Mouse (Mus musculus): ENCODE measurements around the gene Sertad1.

GRCm38 (mm10) chr7:27522967-27523366 is 36.3 kb downstream of the Sertad1 start, which contains the start of gene Hipk4:
- no peak for TF ChIP-seq CTCF (IDR thresholded peaks at IDR 0.05; ENCODE audit: low read depth, low read length)
- TF ChIP-seq POLR2AphosphoS5 (IDR thresholded peaks at IDR 0.05; ENCODE audit: insufficient replicate concordance, low read depth, low read length) = no peak
- no peak for TF ChIP-seq GATA2 (IDR thresholded peaks at IDR 0.05; ENCODE audit: borderline replicate concordance, low read depth, low read length)
- no peak for TF ChIP-seq GATA1 (IDR thresholded peaks at IDR 0.05; ENCODE audit: borderline replicate concordance, low read length)
- TF ChIP-seq TAL1 (conservative IDR thresholded peaks at IDR 0.05; ENCODE audit: low read depth, low read length) = no peak

Data from G1E (cell line).